Mouse (Mus musculus) gastrocnemius, adult 2 months (tissue): ENCODE measurements at regions not wholly inside any gene's neighbourhood (a gene's known extent, or its start where the extent isn't known, plus 50 kb on each side); places are given as distances from the start of the nearest gene placed in this dataset.

Experiments used
- DNase-seq: peaks from one replicate; pipeline ENCODE4 v3.0.0; 2022
- H3K27ac ChIP-seq: fragments of 200-600 bp; 2 replicates; pipeline ENCODE4 v1.8.1; 2022; ENCODE audit warnings: mild to moderate bottlenecking
- H3K4me3 ChIP-seq: fragments of 200-600 bp; 2 replicates; pipeline ENCODE4 v1.8.1; 2022; ENCODE audit warnings: mild to moderate bottlenecking, moderate library complexity
- CTCF ChIP-seq: fragments of 200-600 bp; IDR thresholded peaks from 2 replicates; pipeline ENCODE4 v1.8.1; 2022; ENCODE audit warnings: antibody characterized with exemption, mild to moderate bottlenecking, moderate library complexity
- intact Hi-C: fragments of 180-260 bp; cut with DNase I; formaldehyde crosslinking; loops from one replicate; pipeline ENCODE4 v1.15.1; 2025

- H3K4me3 ChIP-seq = no peak overlapping the region
- no peak for TF ChIP-seq CTCF
- intact Hi-C loops = no loop called here
- DNase-seq = no peak
- no peak overlapping the region for H3K27ac ChIP-seq
These were observed 50.9 kb upstream of the Fstl1 start for GRCm38 (mm10) chr16:37725745-37726144.

GRCm38 (mm10) chr16:37715173-37715572 lies 60.9 kb upstream of the Ndufb4 start:
- DNase-seq = no peak
- Histone ChIP-seq H3K27ac (no peak overlapping the region), H3K4me3 (no peak overlapping the region)
- no peak for TF ChIP-seq CTCF
- intact Hi-C loops = no loop called here

GRCm38 (mm10) chr16:37714276-37714675 lies 60.0 kb upstream of the Ndufb4 start:
- no peak for TF ChIP-seq CTCF
- no peak overlapping the region for H3K4me3 ChIP-seq
- no peak overlapping the region for H3K27ac ChIP-seq
- intact Hi-C loops = no loop called here
- DNase-seq = no peak

- no peak overlapping the region for H3K4me3 ChIP-seq
- DNase-seq = no peak
- TF ChIP-seq CTCF = no peak
- intact Hi-C loops = no loop called here
- H3K27ac ChIP-seq = no peak overlapping the region
These were observed 52.1 kb upstream of the Ndufb4 start for GRCm38 (mm10) chr16:37706242-37706923.

- no peak for DNase-seq
- TF ChIP-seq CTCF = no peak
- H3K4me3 ChIP-seq = no peak overlapping the region
- no peak overlapping the region; the same call in 1 of the 2 replicates for H3K27ac ChIP-seq
- intact Hi-C loops = no loop called here
These were observed 51.0 kb upstream of the Ndufb4 start for GRCm38 (mm10) chr16:37705209-37705608.

GRCm38 (mm10) chr16:37704461-37705155 lies 50.4 kb upstream of the Ndufb4 start:
- H3K27ac ChIP-seq = 0 out of 2 replicates have a peak overlapping the region, but pooled peaks have one; percentile 24
- peak; percentile 36 for DNase-seq
- TF ChIP-seq CTCF = no peak
- intact Hi-C loops = no loop called here
- H3K4me3 ChIP-seq = no peak overlapping the region
